Mouse (Mus musculus): ENCODE data around the gene Setd3.

- no peak for TF ChIP-seq POLR2A (IDR thresholded peaks at IDR 0.05; ENCODE audit: low read depth, low read length)
- no peak for TF ChIP-seq CTCF (conservative IDR thresholded peaks at IDR 0.05; ENCODE audit: insufficient read depth, insufficient read length, low read depth, low read length)
Measured at GRCm38 (mm10) chr12:108111191-108111590, 67.9 kb downstream of the Setd3 start.
